Mouse (Mus musculus) neural tube, embryonic 14.5 days (tissue): ENCODE measurements at regions not wholly inside any gene's neighbourhood (a gene's known extent, or its start where the extent isn't known, plus 50 kb on each side); places are given as distances from the start of the nearest gene placed in this dataset.
A peak's percentile ranks its signal among the peaks of the same experiment; 100 is the strongest.

ENCODE experiments used
- ATAC-seq: fragments of 200-750 bp; cut with Nextera tagmentation; 2 replicates; pipeline ENCODE4 v1.8.0; 2017; ENCODE audit warnings: low read depth, mild to moderate bottlenecking, moderate TSS enrichment, moderate library complexity
- H3K27ac ChIP-seq: fragments of 300-500 bp; sonication (generic); 2 replicates; pipeline ENCODE4 v1.5.1; 2014; ENCODE audit warnings: low read depth, mild to moderate bottlenecking, control low read depth, low read length, moderate library complexity, mixed read lengths
- H3K27me3 ChIP-seq: fragments of 300-500 bp; sonication (generic); 2 replicates; pipeline ENCODE4 v1.6.1; 2014; ENCODE audit warnings: low read length; ENCODE audit not compliant: control insufficient read depth, insufficient read depth
- H3K36me3 ChIP-seq: fragments of 300-500 bp; sonication (generic); 2 replicates; pipeline ENCODE4 v1.6.1; 2014; ENCODE audit warnings: low read length, mixed read lengths; ENCODE audit not compliant: control insufficient read depth, insufficient read depth
- H3K4me1 ChIP-seq: fragments of 300-500 bp; sonication (generic); 2 replicates; pipeline ENCODE4 v1.6.1; 2014; ENCODE audit warnings: low read length; ENCODE audit not compliant: control insufficient read depth, insufficient read depth
- H3K4me2 ChIP-seq: fragments of 300-500 bp; sonication (generic); 2 replicates; pipeline ENCODE4 v1.6.1; 2014; ENCODE audit warnings: mild to moderate bottlenecking, low read depth, low read length, control low read depth
- H3K4me3 ChIP-seq: fragments of 300-500 bp; sonication (generic); 2 replicates; pipeline ENCODE4 v1.5.1; 2014; ENCODE audit warnings: low read depth, low read length, control low read depth, mixed read lengths
- H3K9ac ChIP-seq: fragments of 300-500 bp; sonication (generic); replicated peaks from 2 replicates; pipeline ENCODE4 v1.6.1; 2014; ENCODE audit warnings: low read depth, mild to moderate bottlenecking, control low read depth, low read length, mixed read lengths
- H3K9me3 ChIP-seq: fragments of 300-500 bp; sonication (generic); 2 replicates; pipeline ENCODE4 v1.6.1; 2016; ENCODE audit warnings: low read length; ENCODE audit not compliant: control insufficient read depth
- WGBS: fragments of 180-500 bp; shearing (Covaris S2); extraction: QIAGEN DNeasy Blood & Tissue Kit; methylation state at CpG from one replicate; pipeline ENCODE4 v1.1.7; 2014; 5-methylcytosine and 5-hydroxymethylcytosine counted together

- no peak overlapping the region for H3K9ac ChIP-seq
- H3K36me3 ChIP-seq, result no peaks in the 10 kb centered on the region
- no peak overlapping the region for H3K27ac ChIP-seq
- no peaks in the 10 kb centered on the region for H3K27me3 ChIP-seq
- no peak overlapping the region for H3K4me3 ChIP-seq
- H3K9me3 ChIP-seq, result no peaks in the 10 kb centered on the region
- WGBS, result 27% methylated on average over 1 of the region's 1 CpGs
- 0 out of 2 replicates have a peak, but pooled peaks cover 2% of the 10 kb centered on the region for H3K4me1 ChIP-seq
- ATAC-seq, result no peak
- H3K4me2 ChIP-seq, result no peak overlapping the region
Measured at GRCm38 (mm10) chr1:128659857-128660256, 67.8 kb upstream of the Cxcr4 start.

- H3K4me2 ChIP-seq, result no peak overlapping the region
- no peak overlapping the region for H3K27ac ChIP-seq
- 0 out of 2 replicates have a peak, but pooled peaks cover 2% of the 10 kb centered on the region for H3K4me1 ChIP-seq
- H3K27me3 ChIP-seq, result no peaks in the 10 kb centered on the region
- no peak overlapping the region for H3K4me3 ChIP-seq
- no peak for ATAC-seq
- WGBS, result 67% methylated on average over 2 of the region's 2 CpGs
- no peak overlapping the region for H3K9ac ChIP-seq
- no peaks in the 10 kb centered on the region for H3K36me3 ChIP-seq
- no peaks in the 10 kb centered on the region for H3K9me3 ChIP-seq
Measured at GRCm38 (mm10) chr1:128658802-128659201, 66.7 kb upstream of the Cxcr4 start.

GRCm38 (mm10) chr1:128654099-128654862 is 62.2 kb upstream of the Cxcr4 start:
- 73% methylated on average over 5 of the region's 5 CpGs for WGBS
- ATAC-seq, result no peak
- H3K36me3 ChIP-seq, result no peaks in the 10 kb centered on the region
- H3K27ac ChIP-seq, result no peak overlapping the region
- H3K9me3 ChIP-seq, result no peaks in the 10 kb centered on the region
- no peaks in the 10 kb centered on the region for H3K4me1 ChIP-seq
- no peak overlapping the region for H3K4me3 ChIP-seq
- H3K27me3 ChIP-seq, result no peaks in the 10 kb centered on the region
- no peak overlapping the region for H3K9ac ChIP-seq
- no peak overlapping the region for H3K4me2 ChIP-seq

DNA sequence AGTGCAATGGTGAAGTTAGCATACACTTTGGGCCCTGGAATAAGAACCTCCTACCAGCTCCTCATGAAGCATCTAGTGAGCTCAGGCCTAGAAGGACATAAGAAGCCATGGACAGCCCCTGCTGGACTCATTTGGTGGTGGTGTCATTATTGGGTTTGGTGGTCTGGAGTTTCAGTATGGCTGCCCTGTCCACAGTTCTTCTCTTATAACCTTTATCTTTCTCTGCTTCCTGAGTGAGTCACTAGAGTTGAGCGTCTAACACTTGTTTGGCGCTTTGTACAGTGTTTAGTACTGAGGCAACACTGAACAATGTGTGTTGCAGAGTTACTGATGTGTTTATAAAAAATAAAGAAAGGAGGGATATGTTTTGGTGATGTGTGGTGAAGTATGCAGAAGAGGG is 58.5 kb upstream of the Cxcr4 start:
- H3K4me2 ChIP-seq, result no peak overlapping the region
- no peak for ATAC-seq
- no peaks in the 10 kb centered on the region for H3K9me3 ChIP-seq
- no peaks in the 10 kb centered on the region for H3K4me1 ChIP-seq
- no peaks in the 10 kb centered on the region for H3K36me3 ChIP-seq
- WGBS, result 97% methylated on average over 2 of the region's 2 CpGs
- no peak overlapping the region for H3K27ac ChIP-seq
- no peaks in the 10 kb centered on the region for H3K27me3 ChIP-seq
- no peak overlapping the region for H3K9ac ChIP-seq
- H3K4me3 ChIP-seq, result no peak overlapping the region

DNA sequence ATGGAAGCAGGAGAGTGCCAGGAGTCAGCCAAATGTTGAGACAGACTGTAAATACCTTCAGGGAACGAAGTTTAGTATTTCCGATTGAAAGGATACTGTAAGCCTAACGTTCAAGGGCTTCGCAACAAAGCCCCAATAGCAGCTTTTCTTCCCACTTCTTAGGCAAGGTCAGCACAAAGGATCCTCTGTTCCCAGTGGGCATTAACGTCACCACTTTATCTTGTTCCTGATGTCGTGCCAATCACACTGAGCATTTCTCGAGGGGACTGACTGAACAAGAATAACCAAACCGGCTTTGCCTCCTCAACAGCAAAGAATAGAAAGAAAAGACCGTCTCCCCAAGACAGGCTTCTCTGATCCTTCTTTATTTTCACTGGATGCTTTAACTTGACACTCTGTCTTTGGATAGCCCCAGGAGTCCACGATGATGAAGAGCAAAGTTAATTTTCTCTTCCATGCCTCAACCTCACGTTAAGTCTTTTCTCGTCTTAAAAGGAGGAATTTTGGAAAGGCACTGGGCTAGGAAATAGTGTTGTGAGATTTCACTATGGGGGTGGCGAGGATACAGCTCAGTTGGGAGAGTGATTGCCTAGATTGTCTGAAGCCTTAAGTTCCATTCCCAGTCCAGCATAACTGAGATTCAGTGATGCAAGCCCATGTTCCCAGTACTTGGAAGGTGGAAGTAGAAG is 57.5 kb upstream of the Cxcr4 start:
- H3K4me2 ChIP-seq, result no peak overlapping the region
- H3K27ac ChIP-seq, result no peak overlapping the region
- no peaks in the 10 kb centered on the region for H3K27me3 ChIP-seq
- H3K4me3 ChIP-seq, result no peak overlapping the region
- H3K9me3 ChIP-seq, result no peaks in the 10 kb centered on the region
- WGBS, result 24% methylated on average over 13 of the region's 13 CpGs
- H3K4me1 ChIP-seq, result no peaks in the 10 kb centered on the region
- ATAC-seq, result peak; percentile 60; the same call in 1 of the 2 replicates
- H3K36me3 ChIP-seq, result no peaks in the 10 kb centered on the region
- no peak overlapping the region for H3K9ac ChIP-seq

- Histone ChIP-seq H3K9me3 (no peaks in the 10 kb centered on the region), H3K4me1 (0 out of 2 replicates have a peak, but pooled peaks cover 4% of the 10 kb centered on the region), H3K27ac (no peak overlapping the region), H3K27me3 (no peaks in the 10 kb centered on the region), H3K9ac (no peak overlapping the region), H3K36me3 (no peaks in the 10 kb centered on the region), H3K4me3 (no peak overlapping the region), H3K4me2 (no peak overlapping the region)
- ATAC-seq, result no peak
- under 1% methylated on average over 4 of the region's 4 CpGs for WGBS
Measured at GRCm38 (mm10) chr1:128643316-128643776, 51.3 kb upstream of the Cxcr4 start.

DNA sequence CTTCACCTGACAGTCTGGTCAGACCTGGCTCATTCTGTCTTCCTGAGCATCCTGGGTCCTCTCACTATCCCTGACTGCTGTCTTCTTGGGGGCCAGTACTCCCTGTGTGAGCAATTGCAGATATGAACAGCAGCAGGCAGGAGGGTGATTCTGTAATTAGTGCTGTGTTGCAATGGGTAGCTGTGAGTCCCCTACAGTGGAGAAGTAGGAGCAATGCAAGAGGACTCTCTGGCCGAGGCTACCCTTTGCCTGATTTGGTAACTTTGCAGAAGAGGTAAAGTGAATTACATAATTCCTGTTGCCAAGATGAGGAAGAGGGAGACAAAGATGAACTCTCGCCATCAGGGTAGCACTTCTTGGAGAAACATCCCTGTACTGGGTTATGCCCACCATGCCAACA is 50.1 kb upstream of the Cxcr4 start:
- WGBS, result 81% methylated on average over 2 of the region's 2 CpGs
- Histone ChIP-seq H3K27ac (no peak overlapping the region), H3K9me3 (no peaks in the 10 kb centered on the region), H3K36me3 (no peaks in the 10 kb centered on the region), H3K4me2 (no peak overlapping the region), H3K4me3 (no peak overlapping the region), H3K4me1 (0 out of 2 replicates have a peak, but pooled peaks cover 4% of the 10 kb centered on the region), H3K27me3 (no peaks in the 10 kb centered on the region), H3K9ac (no peak overlapping the region)
- ATAC-seq, result no peak
